Mouse (Mus musculus): ENCODE results near the gene Stum. TPM values are rescaled to one million over a fixed set of nuclear protein-coding genes. Genes with fewer than 3 reads are reported as not detected.
A peak's percentile ranks its signal among the peaks of the same experiment; 100 is the strongest.

Gene Stum
- polyA plus RNA-seq, 1 experiment from 2014 or later: 6.4 TPM

DNA sequence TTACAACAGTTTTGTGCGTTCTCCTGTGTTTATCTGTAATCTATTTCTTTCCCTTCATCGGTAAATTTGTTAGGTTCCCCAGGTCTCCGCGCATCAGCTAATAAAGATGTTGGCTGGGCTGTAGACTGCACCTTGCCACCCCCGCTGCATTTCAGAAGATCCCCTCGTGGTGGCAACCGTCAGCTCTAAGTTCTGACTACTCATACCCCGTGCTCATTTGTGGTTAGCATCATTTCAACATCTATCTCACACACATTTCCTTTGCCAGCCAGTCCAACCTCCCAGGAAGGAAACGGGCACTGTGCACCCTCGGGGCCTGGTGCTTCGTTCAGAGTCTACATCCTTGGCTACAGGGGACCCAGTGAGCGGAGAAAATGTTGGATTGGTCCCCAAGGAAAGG is 51.5 kb downstream of the Stum start:
- no peak overlapping the region for H3K9ac ChIP-seq (replicated peaks; ENCODE audit: low read length)
- no peak overlapping the region for H3K4me2 ChIP-seq (ENCODE audit: low read length)
- DNase-seq: peak; percentile 41
- no peak overlapping the region for H3K27ac ChIP-seq (replicated peaks; ENCODE audit: low read depth, low read length)
- no peaks in the 10 kb centered on the region for H3K36me3 ChIP-seq (ENCODE audit: control insufficient read depth, insufficient read depth, low read length)
- no peak overlapping the region for H3K4me3 ChIP-seq (replicated peaks; ENCODE audit: low read depth, low read length)
- 68% methylated on average over 12 of the region's 12 CpGs for WGBS
- H3K4me1 ChIP-seq (ENCODE audit: control insufficient read depth, insufficient read depth, low read length): peaks cover 15% of the 10 kb centered on the region; the same call in 1 of the 2 replicates
- no peak for ATAC-seq (ENCODE audit: low FRiP score, low TSS enrichment)
- no peaks in the 10 kb centered on the region for H3K9me3 ChIP-seq (ENCODE audit: control insufficient read depth, low read length)
- H3K27me3 ChIP-seq (ENCODE audit: control insufficient read depth, insufficient read depth, low read length): no peaks in the 10 kb centered on the region

DNA sequence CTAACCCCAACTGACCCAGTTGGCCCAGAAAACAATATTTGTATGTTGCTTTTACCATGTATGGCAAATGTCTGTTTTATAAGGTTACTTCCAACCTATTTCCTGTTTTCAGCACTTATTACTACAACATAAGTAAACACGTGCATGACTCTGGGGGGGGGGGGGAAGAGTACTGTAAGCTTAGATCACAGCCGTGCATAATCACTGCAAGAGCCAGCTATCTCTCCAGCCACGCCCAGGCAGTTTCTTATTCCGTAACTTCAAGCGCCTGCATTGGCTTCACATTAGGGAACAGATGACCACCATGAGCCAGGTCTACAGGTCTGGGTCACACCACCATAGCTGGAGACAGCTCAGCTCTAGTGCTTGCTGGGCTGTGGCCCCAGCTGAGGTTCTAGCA is 53.5 kb downstream of the Stum start:
- H3K4me3 ChIP-seq (replicated peaks; ENCODE audit: low read depth, low read length): no peak overlapping the region
- peaks cover 15% of the 10 kb centered on the region; the same call in 1 of the 2 replicates for H3K4me1 ChIP-seq (ENCODE audit: control insufficient read depth, insufficient read depth, low read length)
- WGBS: 78% methylated on average over 5 of the region's 5 CpGs
- ATAC-seq (ENCODE audit: low FRiP score, low TSS enrichment) (no peak), DNase-seq (no peak)
- H3K27ac ChIP-seq (replicated peaks; ENCODE audit: low read depth, low read length): no peak overlapping the region
- H3K4me2 ChIP-seq (ENCODE audit: low read length): no peak overlapping the region
- H3K27me3 ChIP-seq (ENCODE audit: control insufficient read depth, insufficient read depth, low read length): no peaks in the 10 kb centered on the region
- no peak overlapping the region for H3K9ac ChIP-seq (replicated peaks; ENCODE audit: low read length)
- no peaks in the 10 kb centered on the region for H3K9me3 ChIP-seq (ENCODE audit: control insufficient read depth, low read length)
- no peaks in the 10 kb centered on the region for H3K36me3 ChIP-seq (ENCODE audit: control insufficient read depth, insufficient read depth, low read length)

DNA sequence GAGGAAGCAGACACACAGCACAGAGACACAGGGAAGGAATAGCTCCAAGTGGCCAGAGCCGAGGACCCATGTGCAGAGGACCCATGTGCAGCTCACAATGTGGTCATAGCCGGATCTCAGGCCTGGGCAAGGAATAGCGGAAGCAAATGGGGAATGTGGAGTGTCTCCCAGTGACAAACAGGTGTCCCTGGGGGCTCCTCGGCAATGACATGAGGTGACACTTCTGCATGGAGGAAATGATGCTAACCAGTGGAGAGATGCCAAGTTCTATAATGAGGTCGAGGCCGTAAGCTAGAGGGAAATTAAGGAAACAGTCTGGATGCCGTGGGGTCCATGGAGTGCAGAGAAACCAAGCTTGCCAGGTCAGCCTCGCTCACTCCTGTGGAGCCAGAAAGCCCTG is 54.4 kb downstream of the Stum start:
- DNase-seq (no peak), ATAC-seq (ENCODE audit: low FRiP score, low TSS enrichment) (no peak)
- no peak overlapping the region for H3K4me2 ChIP-seq (ENCODE audit: low read length)
- H3K27me3 ChIP-seq (ENCODE audit: control insufficient read depth, insufficient read depth, low read length): no peaks in the 10 kb centered on the region
- no peak overlapping the region for H3K9ac ChIP-seq (replicated peaks; ENCODE audit: low read length)
- H3K36me3 ChIP-seq (ENCODE audit: control insufficient read depth, insufficient read depth, low read length): no peaks in the 10 kb centered on the region
- 0 out of 2 replicates have a peak, but pooled peaks cover 9% of the 10 kb centered on the region for H3K4me1 ChIP-seq (ENCODE audit: control insufficient read depth, insufficient read depth, low read length)
- H3K4me3 ChIP-seq (replicated peaks; ENCODE audit: low read depth, low read length): no peak overlapping the region
- 83% methylated on average over 8 of the region's 8 CpGs for WGBS
- no peaks in the 10 kb centered on the region for H3K9me3 ChIP-seq (ENCODE audit: control insufficient read depth, low read length)
- no peak overlapping the region for H3K27ac ChIP-seq (replicated peaks; ENCODE audit: low read depth, low read length)

DNA sequence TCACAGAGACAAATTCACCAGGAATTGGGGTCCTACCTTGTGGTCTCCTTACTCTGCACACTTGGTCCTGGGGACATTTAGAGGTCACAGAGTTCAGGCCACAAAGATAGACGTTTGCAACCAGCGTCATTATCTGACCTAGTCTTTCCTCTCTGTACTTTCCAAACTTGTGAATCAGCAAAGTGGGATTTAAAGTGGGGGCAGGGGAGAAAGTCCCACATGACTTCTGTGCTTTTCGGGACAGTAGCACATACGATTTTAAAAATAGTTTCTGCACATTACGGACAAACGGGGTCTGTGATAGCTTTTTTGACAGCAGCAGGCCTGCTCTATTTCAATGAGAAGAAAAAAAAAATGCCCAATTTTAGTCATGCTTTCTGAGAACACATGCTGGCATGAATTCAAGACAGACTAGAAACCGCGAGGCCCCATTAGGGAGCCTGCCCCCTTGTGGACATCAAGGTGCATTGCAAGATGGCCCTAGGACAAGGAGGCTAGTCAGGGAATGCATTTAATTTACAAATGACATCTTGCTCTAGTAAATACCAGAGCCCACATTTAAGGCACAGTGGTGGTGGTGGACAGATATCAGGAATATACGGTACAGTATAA is 55.1 kb downstream of the Stum start:
- Histone ChIP-seq H3K4me2 (ENCODE audit: low read length) (no peak overlapping the region), H3K9ac (replicated peaks; ENCODE audit: low read length) (no peak overlapping the region), H3K27me3 (ENCODE audit: control insufficient read depth, insufficient read depth, low read length) (no peaks in the 10 kb centered on the region), H3K36me3 (ENCODE audit: control insufficient read depth, insufficient read depth, low read length) (no peaks in the 10 kb centered on the region), H3K27ac (replicated peaks; ENCODE audit: low read depth, low read length) (no peak overlapping the region), H3K4me3 (replicated peaks; ENCODE audit: low read depth, low read length) (no peak overlapping the region), H3K9me3 (ENCODE audit: control insufficient read depth, low read length) (no peaks in the 10 kb centered on the region), H3K4me1 (ENCODE audit: control insufficient read depth, insufficient read depth, low read length) (0 out of 2 replicates have a peak, but pooled peaks cover 7% of the 10 kb centered on the region)
- WGBS: 36% methylated on average over 9 of the region's 9 CpGs
- DNase-seq: peak; percentile 89
- ATAC-seq (ENCODE audit: low FRiP score, low TSS enrichment): no peak

DNA sequence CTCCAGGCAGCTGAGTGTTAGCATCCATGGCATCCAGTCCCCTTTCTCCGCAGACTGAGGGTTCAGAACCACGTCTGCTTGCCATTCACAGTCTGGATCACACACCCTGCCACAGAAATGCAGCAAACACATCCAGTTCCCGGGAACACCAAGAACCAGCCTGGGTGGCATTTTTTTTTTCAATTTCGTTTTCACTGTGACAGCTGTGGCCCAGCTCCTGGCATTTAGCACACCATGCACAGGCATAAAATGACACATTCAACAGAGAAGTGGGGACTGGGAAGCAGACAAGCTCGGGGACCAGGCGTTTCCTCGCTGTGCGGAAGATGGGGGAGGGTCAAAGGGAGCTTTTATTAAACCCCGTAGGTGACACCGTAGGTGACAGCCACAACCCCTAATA is 55.6 kb downstream of the Stum start:
- Histone ChIP-seq H3K27ac (replicated peaks; ENCODE audit: low read depth, low read length) (no peak overlapping the region), H3K36me3 (ENCODE audit: control insufficient read depth, insufficient read depth, low read length) (no peaks in the 10 kb centered on the region), H3K4me1 (ENCODE audit: control insufficient read depth, insufficient read depth, low read length) (0 out of 2 replicates have a peak, but pooled peaks cover 3% of the 10 kb centered on the region), H3K4me2 (ENCODE audit: low read length) (no peak overlapping the region), H3K4me3 (replicated peaks; ENCODE audit: low read depth, low read length) (no peak overlapping the region), H3K27me3 (ENCODE audit: control insufficient read depth, insufficient read depth, low read length) (no peaks in the 10 kb centered on the region), H3K9ac (replicated peaks; ENCODE audit: low read length) (no peak overlapping the region), H3K9me3 (ENCODE audit: control insufficient read depth, low read length) (no peaks in the 10 kb centered on the region)
- 68% methylated on average over 10 of the region's 10 CpGs for WGBS
- DNase-seq (no peak), ATAC-seq (ENCODE audit: low FRiP score, low TSS enrichment) (no peak)

DNA sequence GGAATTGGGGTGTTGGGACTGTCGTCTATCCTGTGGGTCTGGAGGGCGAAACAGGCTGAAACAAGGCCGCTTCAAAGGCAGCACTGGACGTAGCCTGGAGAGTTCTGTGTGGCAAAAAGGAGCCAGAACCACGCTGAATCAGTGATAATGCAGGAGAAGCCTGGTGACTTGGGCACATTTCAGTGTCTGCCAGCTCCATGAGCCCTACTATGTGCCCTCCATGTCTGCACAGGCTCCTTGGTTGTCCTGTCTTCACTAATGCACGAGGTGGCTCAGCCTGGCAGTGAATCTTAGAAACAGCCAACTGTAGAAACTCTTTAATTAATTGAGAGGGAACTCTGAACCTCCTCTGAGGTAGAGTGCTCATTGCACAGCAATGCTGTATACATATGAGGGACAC is 56.9 kb downstream of the Stum start:
- H3K27me3 ChIP-seq (ENCODE audit: control insufficient read depth, insufficient read depth, low read length): no peaks in the 10 kb centered on the region
- no peak for DNase-seq
- H3K27ac ChIP-seq (replicated peaks; ENCODE audit: low read depth, low read length): no peak overlapping the region
- no peak for ATAC-seq (ENCODE audit: low FRiP score, low TSS enrichment)
- 85% methylated on average over 6 of the region's 6 CpGs for WGBS
- peaks cover 4% of the 10 kb centered on the region; the same call in 1 of the 2 replicates for H3K4me1 ChIP-seq (ENCODE audit: control insufficient read depth, insufficient read depth, low read length)
- H3K4me2 ChIP-seq (ENCODE audit: low read length): no peak overlapping the region
- no peaks in the 10 kb centered on the region for H3K9me3 ChIP-seq (ENCODE audit: control insufficient read depth, low read length)
- H3K9ac ChIP-seq (replicated peaks; ENCODE audit: low read length): no peak overlapping the region
- no peaks in the 10 kb centered on the region for H3K36me3 ChIP-seq (ENCODE audit: control insufficient read depth, insufficient read depth, low read length)
- no peak overlapping the region for H3K4me3 ChIP-seq (replicated peaks; ENCODE audit: low read depth, low read length)

DNA sequence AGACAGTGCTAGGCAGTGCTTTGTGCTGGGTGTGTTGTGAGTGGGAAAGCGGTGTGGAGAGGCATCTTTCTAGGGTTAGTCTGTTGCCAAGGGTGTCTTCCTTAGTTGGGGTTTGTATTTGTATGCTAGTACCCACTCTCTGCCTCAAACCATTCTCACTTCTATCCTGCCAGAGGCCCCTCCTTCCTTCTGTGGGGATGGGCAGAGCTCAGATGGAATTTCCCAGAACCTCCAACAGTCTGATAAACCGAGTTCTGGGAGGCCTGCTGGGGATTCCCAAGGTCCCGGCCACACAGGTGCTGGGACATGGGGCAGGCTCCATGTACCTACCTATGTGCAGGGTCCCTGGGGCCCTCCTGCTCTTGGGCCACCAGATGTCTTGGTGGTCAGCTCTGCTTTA is 59.4 kb downstream of the Stum start:
- DNase-seq (no peak), ATAC-seq (ENCODE audit: low FRiP score, low TSS enrichment) (no peak)
- 85% methylated on average over 3 of the region's 3 CpGs for WGBS
- Histone ChIP-seq H3K36me3 (ENCODE audit: control insufficient read depth, insufficient read depth, low read length) (no peaks in the 10 kb centered on the region), H3K27me3 (ENCODE audit: control insufficient read depth, insufficient read depth, low read length) (no peaks in the 10 kb centered on the region), H3K9ac (replicated peaks; ENCODE audit: low read length) (no peak overlapping the region), H3K4me2 (ENCODE audit: low read length) (no peak overlapping the region), H3K9me3 (ENCODE audit: control insufficient read depth, low read length) (no peaks in the 10 kb centered on the region), H3K4me1 (ENCODE audit: control insufficient read depth, insufficient read depth, low read length) (peaks cover 13% of the 10 kb centered on the region), H3K27ac (replicated peaks; ENCODE audit: low read depth, low read length) (no peak overlapping the region), H3K4me3 (replicated peaks; ENCODE audit: low read depth, low read length) (no peak overlapping the region)

DNA sequence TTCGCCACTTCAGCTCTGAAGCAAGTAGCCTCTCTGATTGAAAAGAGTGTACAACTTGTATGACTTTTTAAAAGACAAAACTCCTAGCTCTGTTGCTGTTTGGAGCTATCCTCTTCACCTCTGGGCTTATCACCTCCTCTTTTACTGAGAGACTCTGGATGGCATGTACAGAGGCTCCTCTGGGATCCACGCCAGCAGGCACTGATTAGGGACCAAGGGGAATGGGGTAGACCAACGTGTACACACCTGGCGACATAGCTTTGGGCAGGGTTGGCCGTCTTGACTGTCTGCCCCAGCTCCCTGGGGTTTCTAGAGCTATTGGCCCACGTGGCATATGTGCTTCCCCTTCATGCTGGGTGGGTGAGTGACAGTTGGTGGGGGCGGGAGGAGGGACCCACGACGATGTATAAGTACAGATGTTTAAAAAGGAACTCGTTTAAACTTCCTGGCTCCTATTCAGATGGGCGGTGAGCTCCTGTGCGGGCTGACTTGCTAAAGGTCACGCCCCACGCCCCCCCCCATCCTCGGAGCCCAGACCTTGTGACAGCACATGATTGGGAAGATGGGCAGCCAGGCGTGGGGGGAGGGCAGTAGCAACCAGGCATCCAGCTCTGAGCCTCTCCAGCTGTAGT is 60.2 kb downstream of the Stum start:
- Histone ChIP-seq H3K27ac (replicated peaks; ENCODE audit: low read depth, low read length) (no peak overlapping the region), H3K27me3 (ENCODE audit: control insufficient read depth, insufficient read depth, low read length) (no peaks in the 10 kb centered on the region), H3K9ac (replicated peaks; ENCODE audit: low read length) (no peak overlapping the region), H3K36me3 (ENCODE audit: control insufficient read depth, insufficient read depth, low read length) (no peaks in the 10 kb centered on the region), H3K4me2 (ENCODE audit: low read length) (no peak overlapping the region), H3K4me1 (ENCODE audit: control insufficient read depth, insufficient read depth, low read length) (peaks cover 13% of the 10 kb centered on the region), H3K9me3 (ENCODE audit: control insufficient read depth, low read length) (no peaks in the 10 kb centered on the region), H3K4me3 (replicated peaks; ENCODE audit: low read depth, low read length) (no peak overlapping the region)
- DNase-seq: no peak
- ATAC-seq (ENCODE audit: low FRiP score, low TSS enrichment): no peak
- 61% methylated on average over 16 of the region's 16 CpGs for WGBS
